Mouse (Mus musculus) B cell, adult (primary cell): Measurements from ENCODE around the gene Naip6. TPM values are rescaled to one million over a fixed set of nuclear protein-coding genes. Genes with fewer than 3 reads are reported as not detected.

Source experiments
- total RNA-seq: library from RNA; stranded (reverse); gene quantifications from 4 replicates; pipeline ENCODE4 v1.2.4, GENCODE M21; 2023; ENCODE audit not compliant: inconsistent age

Gene Naip6
- total RNA-seq, result 3.6 to 4.6 TPM (median 4.1 TPM) in 4 replicates

DNA sequence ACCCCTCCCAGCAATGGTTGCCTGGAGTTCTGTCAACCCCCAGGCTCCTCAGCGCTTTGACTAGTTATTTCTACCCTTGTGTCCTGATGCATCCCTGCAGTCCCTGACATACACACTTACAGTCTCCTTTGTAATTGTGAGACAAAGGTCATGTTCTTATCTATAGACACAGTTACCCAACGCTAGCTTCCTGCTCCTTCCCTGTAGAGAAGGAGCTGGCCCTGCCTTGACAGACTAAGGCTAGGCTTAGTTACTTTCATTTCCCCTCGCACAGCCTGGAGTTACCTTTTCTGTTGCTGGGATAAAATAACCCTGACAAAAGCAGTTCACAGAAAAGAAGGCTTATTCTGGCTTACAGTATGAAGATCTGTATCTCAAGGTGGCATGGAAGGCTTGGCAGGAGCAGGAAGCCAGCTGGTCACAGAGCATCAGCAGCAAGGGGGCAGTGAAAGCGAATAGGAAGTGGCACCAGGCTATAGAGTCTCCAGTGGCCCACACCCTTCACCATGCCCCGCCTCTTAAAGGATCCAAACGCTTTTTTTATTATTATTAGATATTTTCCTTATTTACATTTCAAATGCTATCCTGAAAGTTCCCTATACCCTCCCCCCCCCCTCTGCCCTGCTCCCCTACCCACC, at the start of gene Naip6:
TSS of gene Naip6 (minus strand) at position 419 of the 638 bp plus-strand sequence.

GRCm38 (mm10) chr13:100246223-100246622, 71.3 kb downstream of the Naip6 start, which contains the start of gene Naip5:
Naip5 (minus strand) TSS chr13:100246323.

Other genes starting within 250 kb of the Naip6 start
- gene Bdp1, start 213.6 kb downstream of the Naip6 start, total RNA-seq, result 70.0 to 97.5 TPM (median 79.9 TPM) in 4 replicates
- 1.3 to 2.7 TPM (median 1.7 TPM) in 3 of 4 replicates, not detected in the other for gene Serf1, start 209.7 kb downstream of the Naip6 start, total RNA-seq
- gene Smn1, start 192.8 kb downstream of the Naip6 start, total RNA-seq, result 67.4 to 85.3 TPM (median 73.8 TPM) in 4 replicates
- gene Naip2, start 115.6 kb downstream of the Naip6 start, total RNA-seq, result 3.9 to 4.5 TPM (median 4.3 TPM) in 4 replicates
- gene Naip5, start 71.4 kb downstream of the Naip6 start, total RNA-seq, result 6.8 to 8.0 TPM (median 7.2 TPM) in 4 replicates
- 0.13 TPM in 1 of 4 replicates, not detected in the others for gene Naip1, start 135.2 kb upstream of the Naip6 start, total RNA-seq
- gene Gtf2h2, start 174.9 kb upstream of the Naip6 start, total RNA-seq, result 54.9 to 63.3 TPM (median 57.4 TPM) in 4 replicates
- gene Ocln, start 235.0 kb upstream of the Naip6 start, total RNA-seq, result not detected in 4 replicates